Mouse (Mus musculus): Measurements from ENCODE around the gene Ephb1. TPM values are rescaled to one million over a fixed set of nuclear protein-coding genes. Genes with fewer than 3 reads are reported as not detected.

Ephb1 gene
- polyA plus RNA-seq, 1 experiment, result 2.7 TPM

DNA sequence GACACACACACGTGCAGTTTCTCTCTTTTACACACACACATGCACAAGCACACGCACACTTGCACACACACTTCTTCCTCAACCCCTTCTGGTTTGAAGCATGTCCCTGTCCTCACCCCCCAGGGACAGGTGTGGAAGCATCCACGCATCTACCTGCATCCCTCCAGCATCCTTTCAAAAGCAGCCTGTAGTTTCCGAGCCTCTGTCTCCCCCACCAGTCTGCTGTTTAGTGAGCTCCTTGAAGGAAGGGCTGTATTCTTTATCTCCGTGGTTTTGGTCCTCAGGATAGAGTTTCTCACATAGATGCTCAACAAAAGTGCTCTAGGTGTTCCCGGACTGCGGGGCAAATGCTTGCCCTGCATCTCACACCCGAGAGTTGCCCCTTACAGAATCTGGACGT, 9.4 kb downstream of the Ephb1 start:
- no peak for DNase-seq
- Histone ChIP-seq H3K27ac (ENCODE audit: insufficient read depth, low read depth, low read length) (no peak overlapping the region), H3K36me3 (ENCODE audit: control insufficient read depth, insufficient read depth, low read length) (no peaks in the 10 kb centered on the region), H3K4me3 (ENCODE audit: insufficient read depth, low read depth, low read length) (no peak overlapping the region), H3K4me1 (ENCODE audit: control insufficient read depth, insufficient read depth, low read length) (no peaks in the 10 kb centered on the region), H3K27me3 (replicated peaks; ENCODE audit: control insufficient read depth, insufficient read depth, low read length) (no peaks in the 10 kb centered on the region)
- WGBS, result 81% methylated on average over 9 of the region's 9 CpGs
- no peak for TF ChIP-seq POLR2A (IDR thresholded peaks at IDR 0.05; ENCODE audit: low read depth, low read length)
- TF ChIP-seq CTCF (conservative IDR thresholded peaks at IDR 0.05; ENCODE audit: insufficient read depth, insufficient read length, low read depth, low read length), result no peak

DNA sequence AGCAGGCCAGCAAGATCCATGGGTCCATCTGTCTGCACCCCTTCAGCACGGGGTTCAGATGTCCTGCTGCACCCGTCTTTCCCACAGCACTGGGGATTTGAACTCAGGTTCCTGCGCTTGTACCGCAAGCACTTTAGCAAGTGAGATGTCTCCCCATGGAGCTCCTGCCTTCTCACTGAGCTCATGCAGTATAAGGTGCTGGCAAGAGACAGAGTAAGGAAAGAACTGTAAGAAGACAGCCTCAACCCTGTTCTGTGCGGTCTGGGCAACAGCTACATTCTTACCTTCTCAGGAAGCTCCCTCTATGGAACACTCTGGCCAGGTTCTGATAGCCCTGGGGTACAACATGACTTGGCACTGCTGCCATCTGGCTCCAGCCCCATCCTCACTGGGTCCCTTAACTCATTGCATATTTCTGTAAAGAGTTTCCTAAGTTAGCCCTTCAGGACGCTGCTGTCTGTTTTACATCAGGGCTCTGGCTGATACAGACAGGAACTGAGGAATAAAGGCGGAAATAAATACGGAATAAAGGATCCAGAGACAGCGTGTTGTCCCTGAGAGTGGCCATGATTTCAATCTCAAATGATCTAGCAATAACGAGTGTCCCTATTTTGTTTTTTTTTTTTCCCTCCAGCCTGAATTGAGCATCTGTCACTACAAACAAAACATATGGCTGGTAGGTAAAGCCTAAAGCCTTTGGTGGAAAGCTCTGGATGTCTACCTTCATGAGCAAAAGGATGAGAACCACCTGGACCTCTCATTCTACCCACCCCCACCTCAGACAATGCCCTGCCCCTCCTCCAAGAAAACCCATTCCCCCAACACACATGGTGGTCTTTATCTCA, 10.2 kb downstream of the Ephb1 start:
- WGBS, result 81% methylated on average over 10 of the region's 10 CpGs
- Histone ChIP-seq H3K27me3 (replicated peaks; ENCODE audit: control insufficient read depth, insufficient read depth, low read length) (no peaks in the 10 kb centered on the region), H3K36me3 (ENCODE audit: control insufficient read depth, insufficient read depth, low read length) (no peaks in the 10 kb centered on the region), H3K27ac (ENCODE audit: insufficient read depth, low read depth, low read length) (no peak overlapping the region), H3K4me3 (ENCODE audit: insufficient read depth, low read depth, low read length) (no peak overlapping the region), H3K4me1 (ENCODE audit: control insufficient read depth, insufficient read depth, low read length) (no peaks in the 10 kb centered on the region)
- TF ChIP-seq CTCF (conservative IDR thresholded peaks at IDR 0.05; ENCODE audit: insufficient read depth, insufficient read length, low read depth, low read length) (no peak), POLR2A (IDR thresholded peaks at IDR 0.05; ENCODE audit: low read depth, low read length) (no peak)
- no peak for DNase-seq

DNA sequence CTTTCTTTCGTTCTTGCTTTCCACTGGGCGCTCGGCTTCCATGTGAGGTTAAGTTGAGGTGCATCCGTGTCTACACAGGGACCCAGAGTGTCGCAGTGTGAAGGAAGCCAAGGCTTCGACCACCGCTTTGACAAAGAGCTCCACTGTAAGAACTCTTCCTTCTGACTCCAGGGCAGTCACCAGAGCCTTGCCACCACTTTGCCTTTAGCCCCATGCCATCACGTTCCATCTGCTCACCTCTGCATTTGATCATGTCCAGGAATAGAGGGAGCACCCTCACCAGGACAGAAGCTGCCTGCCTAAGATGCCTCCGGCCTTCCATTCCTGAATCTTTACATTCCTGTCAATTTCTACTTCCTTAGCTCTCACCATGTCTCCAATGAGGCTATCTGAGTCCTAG, 11.4 kb downstream of the Ephb1 start:
- Histone ChIP-seq H3K36me3 (ENCODE audit: control insufficient read depth, insufficient read depth, low read length) (no peaks in the 10 kb centered on the region), H3K27me3 (replicated peaks; ENCODE audit: control insufficient read depth, insufficient read depth, low read length) (no peaks in the 10 kb centered on the region), H3K4me3 (ENCODE audit: insufficient read depth, low read depth, low read length) (no peak overlapping the region), H3K27ac (ENCODE audit: insufficient read depth, low read depth, low read length) (no peak overlapping the region), H3K4me1 (ENCODE audit: control insufficient read depth, insufficient read depth, low read length) (no peaks in the 10 kb centered on the region)
- no peak for DNase-seq
- 95% methylated on average over 9 of the region's 9 CpGs for WGBS
- no peak for TF ChIP-seq CTCF (conservative IDR thresholded peaks at IDR 0.05; ENCODE audit: insufficient read depth, insufficient read length, low read depth, low read length)
- no peak for TF ChIP-seq POLR2A (IDR thresholded peaks at IDR 0.05; ENCODE audit: low read depth, low read length)

DNA sequence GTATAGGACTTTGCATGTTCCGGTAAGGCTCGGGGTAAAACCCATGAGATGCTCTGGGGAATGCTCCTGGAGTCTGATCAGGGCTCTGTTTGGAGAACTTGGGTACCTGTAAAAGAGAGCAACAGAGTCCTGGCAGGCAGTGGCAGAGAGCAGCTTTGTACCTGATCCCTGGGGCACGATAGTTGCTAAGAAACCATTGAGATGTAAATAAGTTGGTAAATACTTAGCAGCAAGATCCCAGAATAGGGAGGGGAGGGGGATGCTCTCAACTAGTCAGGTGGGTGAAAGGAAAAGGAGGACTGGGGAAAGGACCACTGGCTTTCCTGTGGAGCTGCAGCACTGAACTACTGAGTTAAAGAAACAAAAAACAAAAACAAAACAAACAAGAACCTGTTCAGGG, 12.5 kb downstream of the Ephb1 start:
- no peak for DNase-seq
- Histone ChIP-seq H3K4me1 (ENCODE audit: control insufficient read depth, insufficient read depth, low read length) (no peaks in the 10 kb centered on the region), H3K27ac (ENCODE audit: insufficient read depth, low read depth, low read length) (no peak overlapping the region), H3K4me3 (ENCODE audit: insufficient read depth, low read depth, low read length) (no peak overlapping the region), H3K27me3 (replicated peaks; ENCODE audit: control insufficient read depth, insufficient read depth, low read length) (no peaks in the 10 kb centered on the region), H3K36me3 (ENCODE audit: control insufficient read depth, insufficient read depth, low read length) (no peaks in the 10 kb centered on the region)
- WGBS, result 63% methylated on average over 3 of the region's 3 CpGs
- TF ChIP-seq CTCF (conservative IDR thresholded peaks at IDR 0.05; ENCODE audit: insufficient read depth, insufficient read length, low read depth, low read length) (no peak), POLR2A (IDR thresholded peaks at IDR 0.05; ENCODE audit: low read depth, low read length) (no peak)

DNA sequence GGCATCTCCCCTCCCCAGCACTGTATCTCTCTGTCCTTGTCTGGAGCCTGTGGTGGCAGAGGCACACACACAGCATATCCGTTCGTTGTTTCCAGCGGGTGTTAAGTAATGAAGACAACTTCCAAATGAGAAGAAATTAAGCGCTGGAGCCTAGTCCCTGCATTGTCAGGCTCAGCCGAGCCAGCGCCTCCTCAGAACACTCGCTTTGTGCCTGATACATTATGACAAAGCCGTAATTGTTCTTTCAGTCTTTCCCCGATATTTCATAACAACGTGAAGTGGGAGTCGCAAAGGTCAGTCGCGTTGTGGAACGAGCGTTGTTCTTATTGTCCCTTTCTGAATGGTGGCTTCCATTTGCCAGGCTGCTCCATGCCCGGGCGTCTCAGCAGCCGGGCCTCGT, 13.7 kb downstream of the Ephb1 start:
- no peak for TF ChIP-seq CTCF (conservative IDR thresholded peaks at IDR 0.05; ENCODE audit: insufficient read depth, insufficient read length, low read depth, low read length)
- no peak for TF ChIP-seq POLR2A (IDR thresholded peaks at IDR 0.05; ENCODE audit: low read depth, low read length)
- no peaks in the 10 kb centered on the region for H3K4me1 ChIP-seq (ENCODE audit: control insufficient read depth, insufficient read depth, low read length)
- no peak overlapping the region for H3K27ac ChIP-seq (ENCODE audit: insufficient read depth, low read depth, low read length)
- 91% methylated on average over 19 of the region's 19 CpGs for WGBS
- no peaks in the 10 kb centered on the region for H3K27me3 ChIP-seq (replicated peaks; ENCODE audit: control insufficient read depth, insufficient read depth, low read length)
- no peaks in the 10 kb centered on the region for H3K36me3 ChIP-seq (ENCODE audit: control insufficient read depth, insufficient read depth, low read length)
- DNase-seq, result no peak
- no peak overlapping the region for H3K4me3 ChIP-seq (ENCODE audit: insufficient read depth, low read depth, low read length)

DNA sequence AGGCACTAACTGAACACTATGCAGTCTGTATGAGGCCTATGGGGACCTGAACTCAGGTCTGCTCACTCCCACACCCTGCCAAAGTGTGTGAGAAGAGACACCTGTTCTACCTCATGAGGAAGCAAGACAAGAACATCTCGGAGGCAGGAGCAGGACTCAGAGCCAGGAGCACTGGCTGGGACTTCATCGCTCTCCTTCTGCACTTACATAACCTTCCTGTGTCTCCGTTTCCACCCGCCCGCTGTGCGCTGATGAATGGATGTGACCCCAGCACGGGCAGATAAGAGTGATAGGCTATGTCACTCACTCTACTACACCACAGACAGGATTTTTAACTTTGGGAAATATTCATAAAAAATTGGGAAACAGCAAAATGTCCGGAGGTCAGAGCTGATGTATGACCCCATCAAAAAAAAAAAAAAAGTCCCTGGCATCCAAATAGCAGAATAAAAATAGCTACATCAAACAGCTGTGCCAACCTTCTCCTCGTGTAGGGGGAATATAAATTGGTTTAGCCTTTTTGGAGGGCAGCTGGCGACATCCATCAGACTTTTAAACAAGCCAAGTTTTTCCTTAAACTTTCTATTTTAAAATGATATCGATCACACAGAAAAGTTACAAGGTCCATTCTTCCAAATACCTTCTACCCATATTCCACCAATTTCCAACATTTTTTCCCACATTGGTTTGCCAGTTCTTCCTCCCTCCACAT, 18.8 kb downstream of the Ephb1 start:
- no peak for TF ChIP-seq POLR2A (IDR thresholded peaks at IDR 0.05; ENCODE audit: low read depth, low read length)
- no peak for TF ChIP-seq CTCF (conservative IDR thresholded peaks at IDR 0.05; ENCODE audit: insufficient read depth, insufficient read length, low read depth, low read length)
- peak; percentile 40 for DNase-seq
- no peak overlapping the region for H3K27ac ChIP-seq (ENCODE audit: insufficient read depth, low read depth, low read length)
- WGBS, result 64% methylated on average over 11 of the region's 11 CpGs
- no peaks in the 10 kb centered on the region for H3K27me3 ChIP-seq (replicated peaks; ENCODE audit: control insufficient read depth, insufficient read depth, low read length)
- no peaks in the 10 kb centered on the region for H3K36me3 ChIP-seq (ENCODE audit: control insufficient read depth, insufficient read depth, low read length)
- no peaks in the 10 kb centered on the region for H3K4me1 ChIP-seq (ENCODE audit: control insufficient read depth, insufficient read depth, low read length)
- no peak overlapping the region for H3K4me3 ChIP-seq (ENCODE audit: insufficient read depth, low read depth, low read length)
